Mouse (Mus musculus): ENCODE results near the gene Magi1. TPM values are rescaled to one million over a fixed set of nuclear protein-coding genes. Genes with fewer than 3 reads are reported as not detected.

Magi1 gene
- total and polyA plus RNA-seq, 2 experiments from 2014 or later: 23.0 to 36.9 TPM

GRCm38 (mm10) chr6:94205926-94206325 is 77.8 kb downstream of the Magi1 start:
- no peaks in the 10 kb centered on the region for H3K4me1 ChIP-seq (ENCODE audit: insufficient read depth, low read length)
- no peak overlapping the region for H3K4me3 ChIP-seq (ENCODE audit: low read length)
- H3K27ac ChIP-seq: no peak overlapping the region
- WGBS: 24% methylated on average over 5 of the region's 5 CpGs
- TF ChIP-seq CTCF (IDR thresholded peaks at IDR 0.05; ENCODE audit: low read depth): no peak
- DNase-seq (ENCODE audit: low spot score): no peak
- H3K9me3 ChIP-seq (ENCODE audit: low read length): no peaks in the 10 kb centered on the region
- ATAC-seq: no peak
- no peaks in the 10 kb centered on the region for H3K36me3 ChIP-seq (ENCODE audit: insufficient read depth, low read length)
- H3K9ac ChIP-seq (replicated peaks; ENCODE audit: low read length): no peak overlapping the region
- H3K4me2 ChIP-seq (ENCODE audit: low read depth, low read length): no peak overlapping the region
- no peaks in the 10 kb centered on the region for H3K27me3 ChIP-seq (ENCODE audit: insufficient read depth, low read length)

GRCm38 (mm10) chr6:94203642-94204145 is 80.0 kb downstream of the Magi1 start:
- ATAC-seq (no peak), DNase-seq (ENCODE audit: low spot score) (no peak)
- Histone ChIP-seq H3K4me2 (ENCODE audit: low read depth, low read length) (no peak overlapping the region), H3K27ac (no peak overlapping the region), H3K9me3 (ENCODE audit: low read length) (no peaks in the 10 kb centered on the region), H3K4me1 (ENCODE audit: insufficient read depth, low read length) (no peaks in the 10 kb centered on the region), H3K36me3 (ENCODE audit: insufficient read depth, low read length) (no peaks in the 10 kb centered on the region), H3K4me3 (ENCODE audit: low read length) (no peak overlapping the region), H3K27me3 (ENCODE audit: insufficient read depth, low read length) (no peaks in the 10 kb centered on the region), H3K9ac (replicated peaks; ENCODE audit: low read length) (no peak overlapping the region)
- WGBS: 76% methylated on average over 5 of the region's 5 CpGs
- no peak for TF ChIP-seq CTCF (IDR thresholded peaks at IDR 0.05; ENCODE audit: low read depth)

GRCm38 (mm10) chr6:94201940-94202339 is 81.8 kb downstream of the Magi1 start:
- ATAC-seq: no peak
- Histone ChIP-seq H3K9me3 (ENCODE audit: low read length) (no peaks in the 10 kb centered on the region), H3K9ac (replicated peaks; ENCODE audit: low read length) (no peak overlapping the region), H3K4me1 (ENCODE audit: insufficient read depth, low read length) (no peaks in the 10 kb centered on the region), H3K36me3 (ENCODE audit: insufficient read depth, low read length) (no peaks in the 10 kb centered on the region), H3K4me3 (ENCODE audit: low read length) (no peak overlapping the region), H3K27me3 (ENCODE audit: insufficient read depth, low read length) (no peaks in the 10 kb centered on the region), H3K4me2 (ENCODE audit: low read depth, low read length) (no peak overlapping the region), H3K27ac (no peak overlapping the region)
- DNase-seq (ENCODE audit: low spot score): no peak
- 98% methylated on average over 2 of the region's 2 CpGs for WGBS
- no peak for TF ChIP-seq CTCF (IDR thresholded peaks at IDR 0.05; ENCODE audit: low read depth)

GRCm38 (mm10) chr6:94200910-94201309 is 82.8 kb downstream of the Magi1 start:
- DNase-seq (ENCODE audit: low spot score) (no peak), ATAC-seq (no peak)
- H3K36me3 ChIP-seq (ENCODE audit: insufficient read depth, low read length): no peaks in the 10 kb centered on the region
- H3K4me1 ChIP-seq (ENCODE audit: insufficient read depth, low read length): no peaks in the 10 kb centered on the region
- H3K4me3 ChIP-seq (ENCODE audit: low read length): no peak overlapping the region
- H3K9me3 ChIP-seq (ENCODE audit: low read length): no peaks in the 10 kb centered on the region
- no peak for TF ChIP-seq CTCF (IDR thresholded peaks at IDR 0.05; ENCODE audit: low read depth)
- 65% methylated on average over 3 of the region's 3 CpGs for WGBS
- no peak overlapping the region for H3K27ac ChIP-seq
- no peak overlapping the region for H3K9ac ChIP-seq (replicated peaks; ENCODE audit: low read length)
- no peaks in the 10 kb centered on the region for H3K27me3 ChIP-seq (ENCODE audit: insufficient read depth, low read length)
- H3K4me2 ChIP-seq (ENCODE audit: low read depth, low read length): no peak overlapping the region

GRCm38 (mm10) chr6:94199696-94200095 is 84.0 kb downstream of the Magi1 start:
- ATAC-seq (no peak), DNase-seq (ENCODE audit: low spot score) (no peak)
- Histone ChIP-seq H3K4me2 (ENCODE audit: low read depth, low read length) (no peak overlapping the region), H3K27me3 (ENCODE audit: insufficient read depth, low read length) (no peaks in the 10 kb centered on the region), H3K27ac (no peak overlapping the region), H3K9me3 (ENCODE audit: low read length) (no peaks in the 10 kb centered on the region), H3K9ac (replicated peaks; ENCODE audit: low read length) (no peak overlapping the region), H3K36me3 (ENCODE audit: insufficient read depth, low read length) (no peaks in the 10 kb centered on the region), H3K4me3 (ENCODE audit: low read length) (no peak overlapping the region), H3K4me1 (ENCODE audit: insufficient read depth, low read length) (0 out of 2 replicates have a peak, but pooled peaks cover 3% of the 10 kb centered on the region)
- 94% methylated on average over 2 of the region's 2 CpGs for WGBS
- TF ChIP-seq CTCF (IDR thresholded peaks at IDR 0.05; ENCODE audit: low read depth): no peak

GRCm38 (mm10) chr6:94197831-94198230 is 85.9 kb downstream of the Magi1 start:
- Histone ChIP-seq H3K9me3 (ENCODE audit: low read length) (no peaks in the 10 kb centered on the region), H3K27ac (no peak overlapping the region), H3K4me1 (ENCODE audit: insufficient read depth, low read length) (0 out of 2 replicates have a peak, but pooled peaks cover 3% of the 10 kb centered on the region), H3K27me3 (ENCODE audit: insufficient read depth, low read length) (no peaks in the 10 kb centered on the region), H3K4me3 (ENCODE audit: low read length) (no peak overlapping the region), H3K36me3 (ENCODE audit: insufficient read depth, low read length) (no peaks in the 10 kb centered on the region), H3K4me2 (ENCODE audit: low read depth, low read length) (no peak overlapping the region), H3K9ac (replicated peaks; ENCODE audit: low read length) (no peak overlapping the region)
- no peak for DNase-seq (ENCODE audit: low spot score)
- ATAC-seq: no peak
- TF ChIP-seq CTCF (IDR thresholded peaks at IDR 0.05; ENCODE audit: low read depth): no peak
- 86% methylated on average over 1 of the region's 1 CpGs for WGBS

DNA sequence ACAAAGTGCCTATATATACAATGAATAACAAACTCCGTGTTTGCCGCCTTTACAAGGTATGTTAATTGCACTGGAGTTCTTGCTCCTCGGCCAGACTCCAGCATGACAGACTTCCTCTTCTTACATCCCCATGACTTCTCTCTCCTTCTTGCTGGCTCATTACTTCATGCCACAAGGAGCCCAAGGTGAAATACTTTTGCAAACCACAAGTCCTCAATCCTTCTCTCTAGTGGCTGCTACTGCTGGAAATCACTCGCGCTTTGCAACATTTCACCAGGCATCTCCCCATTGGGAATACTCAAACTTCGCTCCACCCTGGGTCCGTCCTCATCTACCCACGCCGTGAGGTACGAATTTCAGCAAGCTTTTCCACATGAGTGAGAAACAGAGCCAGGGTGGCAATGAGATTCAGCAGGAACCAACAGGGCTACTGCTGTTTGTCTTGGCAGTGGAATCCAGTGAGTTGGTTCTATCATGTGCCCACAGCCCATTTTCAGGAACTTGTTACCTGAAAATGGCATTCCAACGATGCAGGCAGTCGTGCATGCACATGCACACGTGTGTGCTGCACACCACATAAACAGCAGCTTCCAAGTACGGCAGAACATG is 88.3 kb downstream of the Magi1 start:
- no peak overlapping the region for H3K27ac ChIP-seq
- H3K27me3 ChIP-seq (ENCODE audit: insufficient read depth, low read length): no peaks in the 10 kb centered on the region
- DNase-seq (ENCODE audit: low spot score) (no peak), ATAC-seq (no peak)
- H3K4me1 ChIP-seq (ENCODE audit: insufficient read depth, low read length): 0 out of 2 replicates have a peak, but pooled peaks cover 3% of the 10 kb centered on the region
- TF ChIP-seq CTCF (IDR thresholded peaks at IDR 0.05; ENCODE audit: low read depth): no peak
- H3K9ac ChIP-seq (replicated peaks; ENCODE audit: low read length): no peak overlapping the region
- no peaks in the 10 kb centered on the region for H3K36me3 ChIP-seq (ENCODE audit: insufficient read depth, low read length)
- H3K4me2 ChIP-seq (ENCODE audit: low read depth, low read length): no peak overlapping the region
- no peaks in the 10 kb centered on the region for H3K9me3 ChIP-seq (ENCODE audit: low read length)
- whole genome bisulfite sequencing: 80% methylated on average over 14 of the region's 14 CpGs
- no peak overlapping the region for H3K4me3 ChIP-seq (ENCODE audit: low read length)

Data from hindbrain, postnatal 0 days (tissue).